Mouse (Mus musculus) brain, embryonic 18.5 days (tissue): ENCODE results near the gene Oxgr1.

Experiments used
- DNase-seq: peaks from one replicate; pipeline ENCODE4 v3.0.0-alpha.2; 2012; ENCODE audit warnings: low read depth, low spot score

The Oxgr1 gene

DNA sequence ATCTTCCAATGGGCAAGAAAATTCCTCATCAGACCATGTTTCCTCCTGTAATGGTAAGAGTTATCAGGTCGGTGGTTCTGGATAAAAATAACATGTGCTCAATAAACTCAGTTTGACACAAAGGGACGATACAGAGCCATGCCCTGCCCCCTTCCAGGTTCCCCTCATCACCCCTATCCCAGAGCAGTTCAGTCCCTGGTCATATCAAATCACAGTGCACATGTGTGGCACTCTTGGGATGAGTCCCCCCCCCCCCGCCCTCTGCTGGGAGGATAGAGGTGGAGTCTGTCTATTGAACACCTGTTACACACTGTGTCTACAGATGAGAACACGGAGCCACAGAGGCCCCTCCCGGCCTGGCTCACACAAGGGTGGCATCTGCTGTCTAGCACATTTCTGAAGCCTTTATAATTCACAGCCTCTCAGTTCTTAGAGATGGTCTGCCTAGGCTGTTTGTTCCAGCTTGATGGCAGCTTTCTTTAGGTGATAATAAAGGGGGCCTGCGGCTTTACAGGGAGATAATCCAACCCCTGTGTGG, 61.5 kb downstream of the Oxgr1 start:
- DNase-seq: no peak
